Mouse (Mus musculus) thymus, postnatal 36 days (tissue): ENCODE data around the gene Serhl.
"Not testable (repeated sequence)": the region's sequence is repeated elsewhere in the genome, so short reads cannot be mapped to it uniquely, and the experiment has no call there.

Experiments
- DNase-seq, 2 experiments: peaks; one replicate each; pipeline ENCODE4 v3.0.0; 2022; ENCODE audit warnings: mixed read lengths in 2 of 2

The Serhl gene

DNA sequence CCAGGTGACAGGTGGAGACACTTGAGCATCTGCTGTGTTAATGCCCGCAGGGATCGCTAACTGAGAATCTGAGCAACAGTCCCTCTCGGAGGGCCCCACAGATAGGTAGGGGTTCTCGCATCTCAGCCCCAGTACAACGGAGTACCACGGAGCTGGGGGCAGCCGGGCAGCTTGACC, at the start of gene Serhl:
Serhl (plus strand) TSS at position 78 of the 177 bp plus-strand sequence.
- no peak for DNase-seq

DNA sequence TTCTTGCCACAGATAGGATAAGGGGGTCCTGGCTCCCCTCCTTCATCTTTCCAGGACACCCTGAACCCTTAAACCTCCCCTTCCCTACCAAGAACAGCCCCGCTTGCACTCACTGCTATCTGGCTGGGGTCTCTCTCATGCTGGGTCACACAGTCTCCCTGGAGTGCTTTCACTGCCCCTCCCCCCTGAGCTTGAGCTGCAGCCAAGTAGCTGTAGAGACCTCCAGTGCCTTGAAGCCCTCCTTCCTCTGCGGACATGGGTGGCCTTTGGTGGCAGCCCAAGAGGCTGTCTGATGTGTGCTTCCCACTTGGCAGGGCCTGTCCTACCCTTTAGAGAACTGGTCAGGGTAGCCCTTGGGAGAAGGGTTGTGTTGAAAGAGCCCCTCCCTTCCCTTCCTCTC, 49.1 kb upstream of the Serhl start:
- DNase-seq: no peak

DNA sequence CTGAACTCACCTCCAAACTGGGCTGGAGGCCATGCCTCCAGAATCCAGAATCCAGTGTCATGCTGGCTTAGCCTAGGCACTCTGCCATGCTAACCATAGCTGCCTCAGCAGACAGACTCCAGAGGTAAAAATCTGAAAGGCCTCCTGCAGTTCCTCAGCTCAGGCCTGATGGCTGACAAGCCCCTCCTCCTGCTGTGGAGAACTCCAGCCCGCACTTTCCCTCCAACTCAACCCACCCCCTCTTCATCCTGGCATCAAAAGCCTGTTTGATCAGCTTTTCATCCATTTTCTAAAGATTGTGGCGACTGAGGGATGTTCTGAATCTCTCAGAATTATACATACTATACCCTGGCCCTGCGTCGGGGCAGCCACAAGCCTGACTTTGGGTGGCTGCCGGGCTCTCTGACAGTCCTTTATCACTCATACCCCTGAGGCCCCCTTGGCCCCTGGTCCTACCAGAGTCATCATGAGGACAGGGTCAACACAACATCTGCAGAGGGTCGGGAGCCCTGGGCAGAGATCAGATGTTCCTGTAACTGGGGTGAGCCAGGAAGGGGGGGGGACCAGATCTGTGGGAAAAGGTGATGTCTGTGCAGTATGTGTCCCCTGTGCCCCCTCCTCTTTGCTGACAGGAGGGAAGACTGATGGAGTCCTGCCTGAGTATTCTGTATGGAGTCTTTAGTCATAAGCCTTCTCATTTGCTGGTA, 46.5 kb upstream of the Serhl start:
- DNase-seq: peak; percentile 60 to 63

- no peak for DNase-seq
Observed at GRCm38 (mm10) chr15:83043362-83043708, 46.0 kb upstream of the Serhl start.

- DNase-seq: not testable (repeated sequence)
Observed at GRCm38 (mm10) chr15:83045565-83045964, 43.7 kb upstream of the Serhl start.

- peak in 1 of 2 experiments; percentile 27 for DNase-seq
Observed at GRCm38 (mm10) chr15:83046308-83046707, 43.0 kb upstream of the Serhl start.

- DNase-seq: no peak
Observed at GRCm38 (mm10) chr15:83046730-83047129, 42.6 kb upstream of the Serhl start.

DNA sequence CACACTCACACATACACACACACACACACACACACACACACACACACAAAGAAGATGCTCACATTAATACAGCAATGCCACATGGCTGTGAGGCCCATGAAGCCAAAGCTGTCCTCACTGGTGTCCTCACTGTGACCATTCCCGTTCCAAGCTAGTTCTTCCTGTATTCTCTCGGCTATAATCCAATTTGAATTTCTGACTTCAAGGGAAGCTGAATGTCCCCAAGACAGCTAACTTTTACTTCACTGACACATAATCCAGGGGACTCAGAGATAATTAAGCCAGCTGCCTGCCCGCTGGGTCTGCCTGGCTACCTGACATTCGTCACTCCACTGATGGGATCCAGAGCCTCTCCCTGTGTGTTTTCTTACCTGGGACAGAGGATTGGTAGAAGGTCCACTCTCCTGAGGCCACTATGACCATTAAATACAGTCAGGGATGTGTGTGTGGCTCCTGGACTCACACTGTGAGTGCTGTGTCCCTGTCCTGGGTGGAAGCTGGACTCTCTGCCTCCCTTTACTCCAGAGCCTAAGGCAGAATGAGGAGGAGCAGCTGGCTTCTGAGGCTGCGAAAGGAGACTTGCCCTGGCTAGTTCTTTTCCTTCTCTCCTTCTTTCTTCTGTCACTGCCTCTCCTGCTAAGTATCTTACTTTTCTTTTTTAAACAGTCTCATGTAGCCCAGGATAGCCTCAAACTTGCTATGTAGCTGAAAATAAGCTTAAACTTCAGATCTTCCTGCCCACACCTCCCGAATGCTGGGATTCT, 36.8 kb upstream of the Serhl start:
- no peak for DNase-seq

- DNase-seq: no peak
Observed at GRCm38 (mm10) chr15:83053261-83053660, 36.0 kb upstream of the Serhl start.

GRCm38 (mm10) chr15:83055569-83055968, 33.7 kb upstream of the Serhl start:
- DNase-seq: no peak

GRCm38 (mm10) chr15:83056378-83057083, 32.8 kb upstream of the Serhl start:
- DNase-seq: no peak

DNA sequence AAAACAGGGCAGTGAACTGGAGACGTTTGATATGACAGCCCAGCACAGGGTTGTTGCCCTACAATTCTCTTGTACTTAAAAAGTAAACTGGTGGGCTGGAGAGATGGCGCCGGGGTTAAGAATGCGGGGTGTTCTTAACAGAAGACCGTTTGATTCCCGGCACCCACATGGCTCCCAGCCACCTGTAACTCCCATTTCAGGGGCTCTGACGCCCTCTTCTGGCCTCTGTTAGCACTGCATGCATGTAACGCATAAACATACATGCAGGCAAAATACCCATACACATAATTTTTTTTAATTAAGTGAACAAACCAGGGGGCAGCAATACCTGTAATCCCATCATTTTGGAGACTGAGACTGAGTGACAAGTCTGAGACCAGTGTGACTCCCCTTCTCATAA, 31.8 kb upstream of the Serhl start:
- no peak for DNase-seq

DNA sequence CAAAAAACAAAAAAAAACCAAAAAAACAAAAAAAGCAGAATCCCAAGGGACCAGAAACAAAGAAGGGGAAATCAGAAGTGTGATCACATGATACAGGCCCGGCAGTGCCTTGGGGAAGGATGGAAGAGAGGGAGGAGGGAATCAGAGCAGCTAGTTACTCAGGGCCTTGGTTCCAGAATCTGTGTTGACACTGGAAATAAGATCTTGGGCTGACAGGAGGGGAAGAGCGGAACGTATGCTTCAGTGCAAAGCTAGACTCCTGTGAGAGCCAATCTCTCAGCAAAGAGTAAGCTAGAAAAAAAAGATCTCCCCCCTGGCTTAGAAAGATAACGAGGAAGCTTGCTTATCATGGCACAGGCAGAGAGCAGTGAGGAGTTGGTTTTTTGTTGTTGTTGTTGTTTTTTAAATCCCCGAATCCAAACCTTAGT, 30.1 kb upstream of the Serhl start:
- no peak for DNase-seq

DNA sequence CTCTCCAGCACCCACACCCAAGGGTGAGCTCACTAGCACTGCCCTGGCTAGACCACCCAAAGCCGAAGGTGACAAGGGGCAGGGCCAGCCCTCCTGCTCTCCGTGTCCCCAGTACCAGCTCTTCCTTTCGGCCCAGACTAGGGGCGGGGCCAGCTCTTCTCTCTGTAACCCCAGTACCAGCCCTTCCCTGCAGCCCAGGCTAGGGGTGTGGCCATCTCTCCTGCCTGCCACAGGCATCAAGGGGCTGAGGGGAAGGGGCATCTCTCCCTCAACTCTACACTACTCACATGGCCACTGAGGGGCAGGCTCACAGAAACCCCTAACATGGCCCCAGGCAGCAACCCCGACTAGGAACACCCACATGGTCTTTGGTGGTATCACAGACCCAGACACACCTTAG, 27.6 kb upstream of the Serhl start:
- DNase-seq: peak in 1 of 2 experiments; percentile 19

GRCm38 (mm10) chr15:83062582-83062981, 26.7 kb upstream of the Serhl start:
- DNase-seq: not testable (repeated sequence)

- no peak for DNase-seq
Observed at GRCm38 (mm10) chr15:83065543-83065942, 23.8 kb upstream of the Serhl start.

DNA sequence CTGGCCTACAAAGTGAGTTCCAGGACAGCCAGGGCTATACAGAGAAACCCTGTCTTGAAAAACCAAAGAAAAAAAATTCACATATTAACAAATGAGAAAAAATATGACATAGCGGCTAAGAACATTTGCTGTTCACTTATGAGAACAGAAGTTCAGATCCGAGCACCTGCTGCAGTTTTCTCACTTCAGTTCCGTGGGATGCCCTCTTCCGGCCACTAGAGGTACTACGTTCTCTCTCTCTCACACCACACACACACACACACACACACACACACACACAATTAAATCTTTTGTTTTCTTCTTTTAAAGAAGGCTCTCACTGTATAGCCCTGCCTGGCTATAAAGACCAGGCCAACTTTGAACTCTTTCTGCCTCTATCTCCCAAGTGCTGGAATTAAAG, 21.0 kb upstream of the Serhl start:
- DNase-seq: no peak

DNA sequence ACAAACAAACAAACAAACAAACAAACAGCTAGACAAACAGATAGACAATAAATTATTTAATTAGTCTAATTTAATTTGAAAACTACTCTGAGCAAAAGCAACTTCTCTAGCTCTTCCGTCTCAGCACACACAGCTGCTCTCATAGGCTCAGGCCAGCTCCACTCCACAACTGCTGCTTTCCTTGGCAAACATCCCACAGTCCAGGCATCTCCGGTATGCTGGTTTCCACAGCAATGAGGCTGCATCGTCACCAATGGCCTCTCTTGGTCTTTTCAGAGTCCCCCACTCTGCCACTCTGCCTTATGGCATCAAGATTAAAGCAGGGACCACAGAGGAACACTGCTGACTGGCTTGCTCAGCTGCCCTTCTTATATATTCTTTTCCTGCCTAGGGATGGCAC, 18.4 kb upstream of the Serhl start:
- no peak for DNase-seq

- no peak for DNase-seq
Observed at GRCm38 (mm10) chr15:83071752-83072151, 17.6 kb upstream of the Serhl start.

DNA sequence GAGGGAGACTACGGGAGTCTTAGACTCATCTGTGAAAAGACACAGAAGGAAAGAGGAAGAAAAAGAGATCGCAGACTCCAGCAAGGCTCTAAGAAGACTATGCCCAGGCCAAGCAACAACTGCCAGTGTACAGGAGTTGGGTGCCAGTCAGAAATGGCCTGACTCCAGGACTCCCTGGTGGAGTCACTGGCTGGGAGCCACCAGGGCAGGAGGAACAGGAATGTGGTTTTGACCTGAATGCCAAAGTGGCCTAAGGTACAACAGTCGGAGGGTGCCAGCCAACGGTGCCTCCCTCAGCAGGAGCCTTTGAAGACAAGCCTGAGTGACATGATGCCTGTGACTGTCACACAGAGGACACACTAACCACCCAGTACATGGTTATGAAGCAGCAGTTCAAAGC, 15.1 kb upstream of the Serhl start:
- DNase-seq: no peak

- peak; percentile 16 to 24 for DNase-seq
Observed at GRCm38 (mm10) chr15:83075607-83076525, 13.4 kb upstream of the Serhl start.

- DNase-seq: no peak
Observed at GRCm38 (mm10) chr15:83083530-83083929, 5.8 kb upstream of the Serhl start.

GRCm38 (mm10) chr15:83084022-83084640, 5.2 kb upstream of the Serhl start:
- peak; percentile 36 to 52 for DNase-seq
